Mouse (Mus musculus) T-helper 17 cell (primary cell): ENCODE results near the gene Cfap70.

Experiments
- in situ Hi-C, 2 experiments: fragments of 300-600 bp; cut with MboI, MseI; formaldehyde crosslinking; loops; 1 replicate in 1 of 2; 2 replicates in 1 of 2; pipeline ENCODE4 v1.15.1; 2025; ENCODE audit warnings: high pct_unique_total_duplicates in 2 of 2

Gene Cfap70

GRCm38 (mm10) chr14:20428593-20428992 is 23.4 kb downstream of the Cfap70 start:
- in situ Hi-C loops: no loop called here

GRCm38 (mm10) chr14:20423046-20423445 is 29.0 kb downstream of the Cfap70 start:
- in situ Hi-C loops: no loop called here

- in situ Hi-C loops: no loop called here
These were observed 29.8 kb downstream of the Cfap70 start for GRCm38 (mm10) chr14:20422257-20422656.

GRCm38 (mm10) chr14:20400071-20400470 is 52.0 kb downstream of the Cfap70 start:
- in situ Hi-C loops: loop anchor here in 1 of 2 experiments (5.0 kb wide), 1 partner anchor 252 kb away; no protein-coding TSS in a partner anchor

GRCm38 (mm10) chr14:20398864-20399263 is 53.2 kb downstream of the Cfap70 start:
- in situ Hi-C loops: loop anchor here (5.0 to 25.0 kb wide), 2 partner anchors 47 to 1438 kb away; partner anchors contain the start of genes Comtd1 (in 1 of the 2) and Vdac2 (in 1 of the 2)

- in situ Hi-C loops: loop anchor here (5.0 to 25.0 kb wide), 2 partner anchors 45 to 1440 kb away; partner anchors contain the start of genes Comtd1 (in 1 of the 2) and Vdac2 (in 1 of the 2)
These were observed 54.8 kb downstream of the Cfap70 start for GRCm38 (mm10) chr14:20397220-20397619.

- in situ Hi-C loops: loop anchor here in 1 of 2 experiments (25.0 kb wide), 1 partner anchor 1444 kb away; the partner anchor contains the start of genes Comtd1 and Vdac2
These were observed 58.7 kb downstream of the Cfap70 start, which contains the start of gene Mrps16 for GRCm38 (mm10) chr14:20393205-20393913. TSS of gene Mrps16 (minus strand) at chr14:20393634.

- in situ Hi-C loops: loop anchor here in 1 of 2 experiments (25.0 kb wide), 1 partner anchor 1445 kb away; the partner anchor contains the start of genes Comtd1 and Vdac2
These were observed 59.7 kb downstream of the Cfap70 start for GRCm38 (mm10) chr14:20392326-20392725.

GRCm38 (mm10) chr14:20389446-20390079 is 62.5 kb downstream of the Cfap70 start:
- in situ Hi-C loops: loop anchor here in 1 of 2 experiments (25.0 kb wide), 1 partner anchor 1448 kb away; the partner anchor contains the start of genes Comtd1 and Vdac2

GRCm38 (mm10) chr14:20388441-20389129 is 63.4 kb downstream of the Cfap70 start, which contains the start of gene Dnajc9:
TSS of gene Dnajc9 (minus strand) at chr14:20388910.
- in situ Hi-C loops: loop anchor here in 1 of 2 experiments (25.0 kb wide), 1 partner anchor 1449 kb away; the partner anchor contains the start of genes Comtd1 and Vdac2

GRCm38 (mm10) chr14:20379753-20380430 is 72.1 kb downstream of the Cfap70 start:
- in situ Hi-C loops: loop anchor here in 1 of 2 experiments (25.0 kb wide), 1 partner anchor 1457 kb away; the partner anchor contains the start of genes Comtd1 and Vdac2

- in situ Hi-C loops: loop anchor here in 1 of 2 experiments (25.0 kb wide), 1 partner anchor 1458 kb away; the partner anchor contains the start of genes Comtd1 and Vdac2
These were observed 72.9 kb downstream of the Cfap70 start for GRCm38 (mm10) chr14:20379087-20379640.

- in situ Hi-C loops: loop anchor here in 1 of 2 experiments (25.0 kb wide), 1 partner anchor 1459 kb away; the partner anchor contains the start of genes Comtd1 and Vdac2
These were observed 73.5 kb downstream of the Cfap70 start for GRCm38 (mm10) chr14:20378313-20379061.

- in situ Hi-C loops: loop anchor here in 1 of 2 experiments (25.0 kb wide), 1 partner anchor 1460 kb away; the partner anchor contains the start of genes Comtd1 and Vdac2
These were observed 74.9 kb downstream of the Cfap70 start for GRCm38 (mm10) chr14:20377112-20377521.

GRCm38 (mm10) chr14:20371854-20372253 is 80.2 kb downstream of the Cfap70 start:
- in situ Hi-C loops: no loop called here

- in situ Hi-C loops: no loop called here
These were observed 81.2 kb downstream of the Cfap70 start for GRCm38 (mm10) chr14:20370798-20371197.

- in situ Hi-C loops: no loop called here
These were observed 83.8 kb downstream of the Cfap70 start for GRCm38 (mm10) chr14:20368271-20368670.

- in situ Hi-C loops: no loop called here
These were observed 88.8 kb downstream of the Cfap70 start for GRCm38 (mm10) chr14:20363230-20363629.

GRCm38 (mm10) chr14:20347991-20348541 is 104.0 kb downstream of the Cfap70 start, which contains the start of the genes Ecd and Fam149b:
TSS of gene Ecd (minus strand) at chr14:20348121.
TSS of gene Fam149b (plus strand) at chr14:20348162.
- in situ Hi-C loops: loop anchor here (10.0 kb wide), 2 partner anchors 197 to 1223 kb away; partner anchors contain the start of gene Ppp3cb (in 1 of the 2)
